In the genomic region with DNA sequence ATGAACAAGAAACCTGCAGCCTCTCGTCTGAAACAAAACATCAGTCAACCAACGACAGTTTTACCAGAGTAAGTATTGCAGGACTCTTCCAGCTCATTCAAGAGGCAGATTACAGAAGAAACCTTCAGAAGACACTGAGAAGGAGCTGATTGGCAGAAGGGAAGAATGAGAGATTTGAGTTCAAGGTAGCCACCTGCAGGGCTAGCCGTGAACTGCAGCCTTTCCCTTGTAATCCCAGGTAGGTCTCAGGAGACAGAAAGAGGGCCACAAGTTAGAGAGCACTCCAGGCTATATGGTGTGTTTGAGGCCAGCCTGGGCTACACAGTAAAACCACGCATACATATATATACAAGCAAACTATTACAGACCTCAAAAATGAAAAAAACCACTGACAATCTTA, we compare ENCODE assay signal across 8 mouse cellular contexts. TPM values are rescaled to one million over a fixed set of nuclear protein-coding genes. Genes with fewer than 3 reads are reported as not detected.
DNase-seq lines count a peak whose midpoint lies in the region; ATAC-seq lines count a peak whose summit lies in the region.

No protein-coding gene starts in this region.

- H3K9ac ChIP-seq in forebrain, embryonic 16.5 days (replicated peaks; ENCODE audit: low read depth, low read length): no peak overlapping the region

- H3K36me3 ChIP-seq in forebrain, embryonic 10.5 days (replicated peaks): no peaks in the 10 kb centered on the region
- H3K36me3 ChIP-seq in forebrain, embryonic 16.5 days (ENCODE audit: control insufficient read depth, insufficient read depth): no peaks in the 10 kb centered on the region

- peak; percentile 21 for DNase-seq in forebrain, embryonic 10.5 days (ENCODE audit: extremely low spot score, low spot score)
- peak; percentile 9 to 42 for DNase-seq in spleen, postnatal 10 days (ENCODE audit: low spot score in 2 of 2)
- DNase-seq in spleen, adult 12 weeks (ENCODE audit: low spot score): no peak
- peak; percentile 44 to 46 for DNase-seq in left cerebral cortex, adult 18-20 months (ENCODE audit: low spot score in 2 of 2)
- DNase-seq in retina, adult 2 months (ENCODE audit: low read depth, low spot score): peak; percentile 4
- no peak for DNase-seq in MN1 (ENCODE audit: low spot score)

- H3K4me2 ChIP-seq in forebrain, embryonic 16.5 days (ENCODE audit: low read length): no peak overlapping the region

- H3K27ac ChIP-seq in forebrain, embryonic 10.5 days: no peak overlapping the region
- no peak overlapping the region for H3K27ac ChIP-seq in forebrain, embryonic 16.5 days (ENCODE audit: low read length)

- WGBS in forebrain, embryonic 10.5 days: 90% methylated on average over 4 of the region's 4 CpGs
- 76% methylated on average over 4 of the region's 4 CpGs for WGBS in forebrain, embryonic 16.5 days

- H3K27me3 ChIP-seq in forebrain, embryonic 10.5 days (ENCODE audit: poor library complexity, severe bottlenecking): no peaks in the 10 kb centered on the region
- no peaks in the 10 kb centered on the region for H3K27me3 ChIP-seq in forebrain, embryonic 16.5 days (replicated peaks; ENCODE audit: control insufficient read depth, insufficient read depth, low read length)

- no peaks in the 10 kb centered on the region for H3K4me1 ChIP-seq in forebrain, embryonic 10.5 days
- peaks cover 10% of the 10 kb centered on the region; the same call in 1 of the 2 replicates for H3K4me1 ChIP-seq in forebrain, embryonic 16.5 days (replicated peaks; ENCODE audit: control insufficient read depth, insufficient read depth, low read length)

- no peak overlapping the region for H3K4me3 ChIP-seq in forebrain, embryonic 10.5 days
- H3K4me3 ChIP-seq in forebrain, embryonic 16.5 days (replicated peaks; ENCODE audit: low read length): no peak overlapping the region

- H3K9me3 ChIP-seq in forebrain, embryonic 10.5 days: 0 out of 2 replicates have a peak, but pooled peaks cover 3% of the 10 kb centered on the region
- H3K9me3 ChIP-seq in forebrain, embryonic 16.5 days (ENCODE audit: control insufficient read depth, low read length): no peaks in the 10 kb centered on the region

- no peak for ATAC-seq in forebrain, embryonic 16.5 days
- ATAC-seq in frontal cortex, adult (ENCODE audit: low TSS enrichment): peak; percentile 55; the same call in 1 of the 2 replicates

RNA-seq across cellular contexts. Expression of a gene that starts 49.2 kb away (rescaled TPM):
- polyA plus RNA-seq in forebrain, embryonic 10.5 days (2016; fragmentation: Nextera tagmentation; extraction: Ambion mirVana): 13.0 and 14.0 TPM in 2 replicates
- 12.2 and 14.2 TPM in 2 replicates for polyA plus RNA-seq in forebrain, embryonic 16.5 days (2015; fragmentation: Nextera tagmentation; extraction: Ambion mirVana)
- total RNA-seq in left cerebral cortex, adult 18-20 months (2021): 1 to 10 TPM; 6.3 to 8.3 TPM

Comparison
In these comparisons a context has a peak if more than half of its experiments do, and no peak if none do; other contexts are left out.
1. DNase-seq: peak in forebrain, embryonic 10.5 days (single experiment), spleen, postnatal 10 days (2 of 2), left cerebral cortex, adult 18-20 months (2 of 2) and retina, adult 2 months (single experiment); none in spleen, adult 12 weeks (single experiment) and MN1 (single experiment).